Mouse (Mus musculus): ENCODE data around the gene Taf10.

GRCm38 (mm10) chr7:105733836-105734235 is 10.3 kb downstream of the Taf10 start:
- TF ChIP-seq CTCF (IDR thresholded peaks at IDR 0.05; ENCODE audit: low read depth, low read length) (no peak), POLR2AphosphoS5 (IDR thresholded peaks at IDR 0.05; ENCODE audit: insufficient replicate concordance, low read depth, low read length) (no peak), GATA1 (IDR thresholded peaks at IDR 0.05; ENCODE audit: borderline replicate concordance, low read length) (no peak), TAL1 (conservative IDR thresholded peaks at IDR 0.05; ENCODE audit: low read depth, low read length) (no peak)

Data from G1E (cell line).